Mouse (Mus musculus): ENCODE results near the gene Rita1.
A peak's percentile ranks its signal among the peaks of the same experiment; 100 is the strongest.

Rita1 gene

GRCm38 (mm10) chr5:120570289-120570897, 42.0 kb downstream of the Rita1 start:
- no peak for DNase-seq

GRCm38 (mm10) chr5:120569791-120570190, 42.6 kb downstream of the Rita1 start:
- no peak for DNase-seq

DNA sequence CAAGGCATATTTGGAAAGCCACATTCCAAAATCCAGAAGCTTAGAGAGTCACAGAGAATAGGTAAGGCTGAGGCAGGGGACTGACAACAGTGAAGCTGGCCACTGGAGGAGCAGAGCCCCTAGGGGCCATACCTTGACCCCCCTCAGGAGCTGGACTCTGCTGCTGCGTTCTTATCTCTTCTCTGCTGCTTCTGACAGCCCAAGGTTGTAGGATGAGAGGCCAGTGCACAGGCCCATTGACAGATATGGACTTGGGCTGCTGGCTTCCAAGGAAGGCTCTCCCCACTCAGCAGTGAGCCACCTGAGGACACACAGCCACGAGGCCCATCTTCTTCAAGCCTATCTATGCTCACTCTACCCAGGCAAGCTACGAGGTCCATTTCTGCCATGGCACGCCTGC, 43.4 kb downstream of the Rita1 start:
- no peak for DNase-seq

GRCm38 (mm10) chr5:120568336-120568768, 44.0 kb downstream of the Rita1 start:
- no peak for DNase-seq

DNA sequence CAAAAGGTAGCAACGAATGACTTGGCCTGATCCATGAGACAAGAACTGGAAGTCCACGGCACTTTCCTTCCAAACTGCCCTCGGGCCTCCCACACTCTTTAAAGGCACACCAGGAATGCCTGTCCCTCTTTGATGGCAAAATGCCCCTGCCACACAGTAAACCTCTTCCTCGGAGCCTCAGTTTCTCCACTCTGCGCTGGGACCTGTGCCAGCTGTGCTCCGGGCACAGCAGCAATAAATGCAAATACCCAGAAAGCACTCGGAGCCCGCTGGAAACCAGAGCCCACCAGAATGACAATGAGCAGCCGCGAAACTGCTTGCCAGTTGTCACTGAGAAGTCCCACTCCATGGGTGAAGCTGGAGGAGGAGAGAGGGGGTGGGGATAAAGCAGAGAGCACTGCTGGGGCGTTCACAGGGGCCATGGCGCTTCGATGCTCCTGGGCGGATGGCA, 44.6 kb downstream of the Rita1 start:
- no peak for DNase-seq

DNA sequence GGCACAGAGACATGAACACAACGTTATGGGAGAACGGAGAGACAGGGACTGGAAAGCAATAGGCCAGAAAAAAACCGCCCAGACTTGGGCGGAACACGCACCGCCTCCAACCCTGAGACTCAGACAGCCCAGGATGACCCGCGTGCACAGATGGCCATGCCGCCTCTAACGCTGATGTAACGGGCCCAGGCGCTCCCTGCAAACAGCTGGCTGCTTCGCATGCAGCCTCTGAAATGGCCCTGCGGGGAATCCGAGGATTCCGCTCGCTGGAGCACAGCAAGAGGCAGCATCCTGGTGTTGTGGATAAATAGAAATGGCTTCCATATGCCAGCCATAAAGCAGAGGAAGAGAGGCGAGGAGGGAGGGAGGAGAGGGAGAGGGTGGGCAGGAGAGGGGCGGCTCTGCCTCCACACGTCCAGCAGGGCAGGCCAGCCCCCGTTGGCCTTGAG, 45.1 kb downstream of the Rita1 start:
- peak; percentile 67 to 72 for DNase-seq

DNA sequence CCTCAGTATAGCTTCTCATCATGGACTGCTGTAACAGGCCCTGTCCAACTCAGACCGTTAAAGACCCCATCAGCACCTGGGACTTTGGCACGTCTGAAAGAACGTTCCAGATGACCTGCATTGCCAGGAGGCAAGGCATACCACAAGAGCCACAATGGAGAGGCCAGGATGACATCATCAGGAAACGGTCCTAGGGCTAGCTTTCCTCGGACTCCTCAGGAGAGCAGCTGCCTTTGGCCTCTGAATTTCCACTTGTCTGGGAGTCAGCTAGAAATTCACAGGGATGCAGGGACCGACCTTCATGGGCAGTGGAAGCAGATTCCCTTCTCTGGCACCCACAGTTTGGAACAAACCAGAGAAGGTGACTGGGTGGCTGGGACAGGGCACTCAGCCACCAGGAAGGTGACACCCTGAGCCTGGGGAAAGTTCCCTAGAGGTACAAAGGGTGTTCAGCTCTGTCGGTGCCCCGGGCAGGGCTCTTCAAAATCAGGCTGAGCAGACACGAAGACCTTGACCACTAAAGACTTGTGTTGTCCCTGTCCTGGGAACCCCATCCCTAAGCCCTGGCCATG, 45.6 kb downstream of the Rita1 start:
- DNase-seq: peak; percentile 58 to 72

DNA sequence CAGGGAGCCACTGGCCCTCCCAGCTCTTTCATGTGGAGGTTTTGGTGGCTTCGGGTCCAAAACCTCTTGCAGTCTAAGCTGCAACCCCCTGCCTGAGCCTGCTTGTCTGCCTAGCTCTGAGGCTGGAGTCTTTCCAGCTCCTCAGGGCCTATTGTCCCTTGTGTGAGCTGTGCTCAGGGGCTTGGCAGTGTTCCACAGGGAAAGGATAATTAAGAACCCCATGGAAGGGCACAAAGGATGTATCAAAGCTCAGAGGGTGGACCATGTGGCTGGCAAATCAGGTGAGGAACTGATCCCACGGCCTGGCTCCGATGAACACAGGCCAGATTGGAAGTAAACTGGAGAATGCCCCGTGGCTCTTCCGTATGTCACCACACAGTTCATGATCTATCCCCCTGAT, 46.3 kb downstream of the Rita1 start:
- DNase-seq: peak; percentile 82 to 83

DNA sequence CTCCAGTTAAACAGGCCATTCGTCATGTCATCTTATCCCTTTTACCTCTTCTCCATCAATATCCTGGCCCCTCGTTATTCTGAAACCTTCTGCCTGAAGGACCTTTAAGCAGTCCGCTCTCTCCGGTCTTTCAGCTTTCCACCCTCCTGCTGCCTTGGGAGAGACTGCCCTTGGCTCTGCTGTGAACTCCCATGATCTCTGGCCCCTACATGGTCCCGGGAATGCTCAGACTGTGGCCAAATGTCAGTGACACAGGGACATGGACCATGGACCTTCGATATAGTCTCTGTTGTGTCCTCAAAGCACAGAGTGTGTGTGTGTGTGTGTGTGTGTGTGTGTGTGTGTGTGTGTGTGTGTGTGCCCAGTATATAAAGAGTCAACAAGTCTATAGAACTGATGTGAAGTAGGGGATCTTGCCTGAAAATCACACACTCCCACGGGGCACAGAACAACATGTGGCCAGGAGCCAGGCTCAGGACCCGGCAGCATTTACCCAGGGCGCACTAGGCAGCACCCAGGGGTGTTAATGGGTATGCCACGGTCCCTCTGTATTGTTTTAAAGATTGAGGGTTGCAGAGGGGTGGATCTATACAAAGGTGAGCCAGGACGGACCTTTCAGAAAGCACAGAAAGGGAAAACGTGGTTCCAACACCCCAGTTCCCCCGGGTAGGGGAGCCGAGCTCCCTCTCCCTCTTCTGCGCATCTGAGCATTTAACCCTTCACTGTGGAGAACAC, 47.1 kb downstream of the Rita1 start:
- peak; percentile 49 to 53 for DNase-seq

- no peak for DNase-seq
Observed at GRCm38 (mm10) chr5:120563914-120564311, 48.5 kb downstream of the Rita1 start.

DNA sequence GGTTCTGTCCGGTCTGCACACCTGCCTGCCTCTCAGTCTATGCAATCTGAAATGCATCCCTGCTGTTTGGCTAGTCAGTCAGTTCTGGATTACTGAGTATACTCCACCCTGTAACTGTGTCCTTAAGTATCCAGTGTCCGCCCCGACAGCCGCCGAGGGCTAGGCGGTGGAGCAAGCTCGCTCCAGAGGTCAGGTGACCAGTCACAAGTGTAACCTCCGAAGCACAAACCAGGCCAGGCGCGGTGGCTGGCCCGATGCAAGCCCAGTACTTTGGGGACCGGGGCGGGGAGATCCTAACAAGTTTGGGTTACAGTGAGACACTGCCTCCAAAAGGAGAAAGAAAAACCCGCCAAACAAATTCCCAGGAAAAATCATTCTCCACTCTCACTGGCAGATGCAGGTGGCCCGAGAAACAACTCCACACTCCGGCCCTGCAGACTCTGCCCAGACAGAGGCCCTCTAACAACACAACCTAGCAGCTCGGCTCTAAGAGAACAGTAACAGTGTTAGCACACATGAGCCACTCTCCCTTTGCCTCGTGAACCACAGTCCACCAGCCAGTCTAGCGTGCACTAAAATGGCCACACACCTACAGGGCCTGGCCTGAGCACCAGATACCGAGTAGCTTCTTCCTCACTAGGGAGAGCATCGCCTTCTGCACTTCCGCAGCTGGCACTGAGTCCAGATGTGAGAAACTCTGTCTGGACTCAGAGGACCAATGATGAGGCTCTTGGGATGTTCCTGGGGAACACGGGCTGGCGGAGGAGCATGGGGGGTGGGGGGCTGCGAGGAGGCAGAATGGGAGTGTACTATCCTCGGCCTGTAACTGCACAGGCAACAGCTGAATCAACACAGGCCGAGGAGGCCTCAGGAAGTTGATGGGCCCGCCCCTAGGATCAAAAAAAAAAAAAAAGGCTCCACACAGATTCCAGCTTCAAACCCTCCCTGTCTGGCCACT, 49.2 kb downstream of the Rita1 start:
- peak; percentile 88 to 91 for DNase-seq

- DNase-seq: peak; percentile 91 to 93
Observed at GRCm38 (mm10) chr5:120560616-120561311, 51.6 kb downstream of the Rita1 start.

GRCm38 (mm10) chr5:120560129-120560615, 52.2 kb downstream of the Rita1 start:
- DNase-seq: peak in 1 of 2 experiments; percentile 36

- no peak for DNase-seq
Observed at GRCm38 (mm10) chr5:120558762-120559161, 53.6 kb downstream of the Rita1 start.

GRCm38 (mm10) chr5:120558041-120558440, 54.3 kb downstream of the Rita1 start:
- DNase-seq: no peak

DNA sequence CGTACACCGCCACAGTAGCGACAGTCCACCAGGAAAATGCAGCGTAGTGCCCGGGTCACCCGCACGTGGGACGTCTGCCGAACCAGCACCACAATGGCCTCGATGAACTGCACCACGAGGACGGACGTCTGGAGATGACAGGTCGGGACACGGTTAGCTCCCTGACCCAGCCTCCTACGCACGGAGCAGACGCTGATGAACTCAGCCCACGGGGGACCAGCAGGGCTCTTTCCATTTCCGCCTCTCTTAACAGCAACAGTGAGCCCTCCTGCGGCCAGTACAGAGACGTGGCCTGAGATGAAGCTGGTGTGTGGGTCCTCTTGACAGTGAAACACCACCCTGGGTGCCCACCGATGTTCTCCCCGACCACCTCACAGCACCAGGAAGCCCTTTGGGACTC, 56.5 kb downstream of the Rita1 start:
- DNase-seq: no peak

DNA sequence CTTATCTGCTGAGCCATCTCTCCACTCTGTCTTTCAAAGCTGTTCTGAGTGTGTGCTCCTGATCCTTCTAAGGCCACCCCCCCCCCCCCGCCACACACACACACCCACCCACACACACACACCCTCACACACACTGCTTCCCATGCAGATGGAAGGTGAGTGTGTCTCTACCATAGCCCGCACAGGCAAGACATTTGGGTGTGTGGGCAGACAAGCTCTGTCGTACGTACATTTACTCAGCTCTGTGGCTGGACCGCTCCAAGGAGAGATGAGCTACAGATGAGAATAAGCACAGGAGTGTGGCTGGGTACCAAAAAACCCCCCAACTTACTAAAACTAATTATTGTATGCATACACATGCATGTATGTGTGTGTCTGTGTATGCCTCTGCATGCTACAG, 61.7 kb downstream of the Rita1 start:
- no peak for DNase-seq

DNA sequence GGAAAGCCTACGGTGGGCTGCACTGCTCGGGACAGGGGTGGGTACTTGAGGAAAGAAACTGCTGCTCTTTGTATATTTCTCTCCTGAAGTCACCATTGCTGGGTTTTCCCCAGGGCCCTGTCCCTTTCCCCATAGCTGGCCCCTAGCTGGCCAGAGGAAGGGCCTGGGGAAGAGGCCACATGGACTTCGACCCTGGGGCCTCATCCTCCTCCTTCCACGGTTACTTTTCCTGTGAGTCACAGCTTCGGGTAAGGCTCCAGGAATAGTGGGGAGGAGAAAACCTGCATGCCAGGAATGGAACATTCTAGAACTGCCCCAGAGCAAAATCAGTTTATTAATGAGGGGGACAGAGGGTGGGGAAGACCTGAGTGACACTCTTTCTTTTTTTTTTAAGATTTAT, 62.3 kb downstream of the Rita1 start:
- DNase-seq: peak; percentile 55 to 69

DNA sequence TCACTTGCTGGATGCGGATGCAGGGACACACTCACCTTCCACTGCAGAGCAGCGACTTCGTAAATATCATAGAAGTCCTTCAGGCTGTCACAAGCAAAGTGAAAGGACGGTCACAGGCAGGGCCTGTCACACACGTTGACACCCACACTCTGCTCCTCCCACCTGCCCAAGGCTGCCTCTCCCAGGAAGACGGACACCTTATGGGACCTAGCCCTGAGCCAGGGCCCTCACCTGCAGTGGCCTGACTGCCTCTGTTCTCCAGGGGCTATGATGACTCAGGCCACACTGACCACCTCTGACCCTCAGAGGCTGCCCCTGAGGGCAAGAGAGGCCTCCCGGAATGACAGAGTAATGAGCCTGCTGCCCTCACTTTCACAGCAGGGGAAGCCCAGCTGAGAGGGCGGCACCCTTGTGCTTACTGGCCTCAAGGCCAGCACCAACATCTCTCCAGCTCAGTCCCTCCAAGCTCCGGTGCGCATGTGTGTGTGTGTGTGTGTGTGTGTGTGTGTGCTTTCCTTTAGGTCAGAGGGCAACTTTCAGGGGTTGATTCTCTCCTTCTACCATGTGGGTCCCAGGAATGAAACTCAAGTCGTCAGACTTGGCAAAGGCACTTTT, 64.0 kb downstream of the Rita1 start:
- DNase-seq: no peak
